Mouse (Mus musculus): Measurements from ENCODE around the gene Mfap3. TPM values are rescaled to one million over a fixed set of nuclear protein-coding genes. Genes with fewer than 3 reads are reported as not detected.

Gene Mfap3
- total and polyA plus RNA-seq, 3 experiments = 7.3 to 12.5 (median 11.1) TPM

- Histone ChIP-seq H3K4me1 (ENCODE audit: control insufficient read depth, insufficient read depth, low read length) (peaks cover 2% of the 10 kb centered on the region; the same call in 1 of the 2 replicates), H3K9ac (ENCODE audit: low read depth, low read length) (no peak overlapping the region), H3K79me2 (replicated peaks; ENCODE audit: control insufficient read depth, insufficient read depth, low read length) (no peaks in the 10 kb centered on the region), H3K4me3 (no peak overlapping the region), H3K27ac (no peak overlapping the region), H3K27me3 (ENCODE audit: control insufficient read depth, insufficient read depth, low read length) (peaks cover 2% of the 10 kb centered on the region), H3K36me3 (ENCODE audit: control insufficient read depth, insufficient read depth, low read length) (no peaks in the 10 kb centered on the region)
- WGBS = 59% methylated on average over 18 of the region's 18 CpGs
- intact Hi-C loops (cut with DNase I) = no loop called here
- DNase-seq = no peak
- no peak for TF ChIP-seq EP300 (IDR thresholded peaks at IDR 0.05; ENCODE audit: insufficient read depth, low read depth, low read length)
- TF ChIP-seq POLR2A (IDR thresholded peaks at IDR 0.05; ENCODE audit: insufficient read depth, low read depth, low read length) = no peak
- no peak for TF ChIP-seq CTCF (IDR thresholded peaks at IDR 0.05)
These were observed 47.9 kb downstream of the Mfap3 start for GRCm38 (mm10) chr11:57566091-57567035.

- Histone ChIP-seq H3K36me3 (ENCODE audit: control insufficient read depth, insufficient read depth, low read length) (no peaks in the 10 kb centered on the region), H3K4me1 (ENCODE audit: control insufficient read depth, insufficient read depth, low read length) (peaks cover 2% of the 10 kb centered on the region; the same call in 1 of the 2 replicates), H3K27ac (no peak overlapping the region), H3K4me3 (no peak overlapping the region), H3K79me2 (replicated peaks; ENCODE audit: control insufficient read depth, insufficient read depth, low read length) (no peaks in the 10 kb centered on the region), H3K27me3 (ENCODE audit: control insufficient read depth, insufficient read depth, low read length) (no peaks in the 10 kb centered on the region; the same call in 1 of the 2 replicates), H3K9ac (ENCODE audit: low read depth, low read length) (no peak overlapping the region)
- no peak for DNase-seq
- intact Hi-C loops (cut with DNase I) = no loop called here
- 83% methylated on average over 2 of the region's 2 CpGs for WGBS
- no peak for TF ChIP-seq CTCF (IDR thresholded peaks at IDR 0.05)
- no peak for TF ChIP-seq POLR2A (IDR thresholded peaks at IDR 0.05; ENCODE audit: insufficient read depth, low read depth, low read length)
- no peak for TF ChIP-seq EP300 (IDR thresholded peaks at IDR 0.05; ENCODE audit: insufficient read depth, low read depth, low read length)
These were observed 50.6 kb downstream of the Mfap3 start for GRCm38 (mm10) chr11:57568950-57569490.

GRCm38 (mm10) chr11:57571035-57571434, 52.6 kb downstream of the Mfap3 start:
- 82% methylated on average over 3 of the region's 3 CpGs for WGBS
- intact Hi-C loops (cut with DNase I) = no loop called here
- DNase-seq = no peak
- H3K4me1 ChIP-seq (ENCODE audit: control insufficient read depth, insufficient read depth, low read length) = no peaks in the 10 kb centered on the region
- H3K36me3 ChIP-seq (ENCODE audit: control insufficient read depth, insufficient read depth, low read length) = no peaks in the 10 kb centered on the region
- H3K9ac ChIP-seq (ENCODE audit: low read depth, low read length) = no peak overlapping the region
- no peak for TF ChIP-seq EP300 (IDR thresholded peaks at IDR 0.05; ENCODE audit: insufficient read depth, low read depth, low read length)
- no peak for TF ChIP-seq CTCF (IDR thresholded peaks at IDR 0.05)
- no peak for TF ChIP-seq POLR2A (IDR thresholded peaks at IDR 0.05; ENCODE audit: insufficient read depth, low read depth, low read length)
- no peaks in the 10 kb centered on the region for H3K79me2 ChIP-seq (replicated peaks; ENCODE audit: control insufficient read depth, insufficient read depth, low read length)
- H3K27me3 ChIP-seq (ENCODE audit: control insufficient read depth, insufficient read depth, low read length) = no peaks in the 10 kb centered on the region
- no peak overlapping the region for H3K4me3 ChIP-seq
- no peak overlapping the region for H3K27ac ChIP-seq

GRCm38 (mm10) chr11:57573686-57574274, 55.3 kb downstream of the Mfap3 start:
- TF ChIP-seq EP300 (IDR thresholded peaks at IDR 0.05; ENCODE audit: insufficient read depth, low read depth, low read length) = no peak
- no peak for TF ChIP-seq POLR2A (IDR thresholded peaks at IDR 0.05; ENCODE audit: insufficient read depth, low read depth, low read length)
- no peak for TF ChIP-seq CTCF (IDR thresholded peaks at IDR 0.05)
- Histone ChIP-seq H3K27ac (no peak overlapping the region), H3K4me3 (no peak overlapping the region), H3K9ac (ENCODE audit: low read depth, low read length) (no peak overlapping the region), H3K36me3 (ENCODE audit: control insufficient read depth, insufficient read depth, low read length) (no peaks in the 10 kb centered on the region), H3K4me1 (ENCODE audit: control insufficient read depth, insufficient read depth, low read length) (no peaks in the 10 kb centered on the region), H3K79me2 (replicated peaks; ENCODE audit: control insufficient read depth, insufficient read depth, low read length) (no peaks in the 10 kb centered on the region), H3K27me3 (ENCODE audit: control insufficient read depth, insufficient read depth, low read length) (no peaks in the 10 kb centered on the region)
- 48% methylated on average over 14 of the region's 14 CpGs for WGBS
- intact Hi-C loops (cut with DNase I) = no loop called here
- DNase-seq = no peak

GRCm38 (mm10) chr11:57576871-57577515, 58.5 kb downstream of the Mfap3 start:
- Histone ChIP-seq H3K4me3 (no peak overlapping the region), H3K9ac (ENCODE audit: low read depth, low read length) (no peak overlapping the region), H3K36me3 (ENCODE audit: control insufficient read depth, insufficient read depth, low read length) (no peaks in the 10 kb centered on the region), H3K79me2 (replicated peaks; ENCODE audit: control insufficient read depth, insufficient read depth, low read length) (no peaks in the 10 kb centered on the region), H3K4me1 (ENCODE audit: control insufficient read depth, insufficient read depth, low read length) (no peaks in the 10 kb centered on the region), H3K27me3 (ENCODE audit: control insufficient read depth, insufficient read depth, low read length) (no peaks in the 10 kb centered on the region), H3K27ac (no peak overlapping the region)
- WGBS = 63% methylated on average over 6 of the region's 6 CpGs
- no peak for DNase-seq
- TF ChIP-seq CTCF (IDR thresholded peaks at IDR 0.05) = no peak
- TF ChIP-seq EP300 (IDR thresholded peaks at IDR 0.05; ENCODE audit: insufficient read depth, low read depth, low read length) = no peak
- TF ChIP-seq POLR2A (IDR thresholded peaks at IDR 0.05; ENCODE audit: insufficient read depth, low read depth, low read length) = no peak
- intact Hi-C loops (cut with DNase I) = no loop called here

Measured in heart, adult 2 months (tissue).